Mouse (Mus musculus) ES-E14 (cell line): ENCODE results near the gene Fam219b. TPM values are rescaled to one million over a fixed set of nuclear protein-coding genes. Genes with fewer than 3 reads are reported as not detected.

Source experiments
- DNase-seq: peaks from one replicate; pipeline ENCODE4 v3.0.0-alpha.2; 2013; ENCODE audit warnings: low read depth, low spot score
- H3K27ac ChIP-seq: 2 replicates; pipeline ENCODE4 v1.5.1; 2012; ENCODE audit warnings: low read depth, mild to moderate bottlenecking, low read length, moderate library complexity, mixed read lengths; ENCODE audit not compliant: poor library complexity, insufficient read depth, severe bottlenecking
- H3K36me3 ChIP-seq: 2 replicates; pipeline ENCODE4 v1.6.1; 2012; ENCODE audit warnings: mild to moderate bottlenecking, low read length, moderate library complexity, mixed read lengths; ENCODE audit not compliant: control insufficient read depth, poor library complexity, insufficient read depth, severe bottlenecking
- H3K4me1 ChIP-seq, 2 experiments: fragments of 150-350 bp in 1 of 2; sonication (generic) in 1 of 2; 2 replicates each; pipeline ENCODE4 v1.6.1; 2012; ENCODE audit warnings: low read length in 2 of 2, mild to moderate bottlenecking in 1 of 2, mixed read lengths in 1 of 2; ENCODE audit not compliant: control insufficient read depth in 2 of 2, insufficient read depth in 2 of 2, poor library complexity in 1 of 2
- H3K4me3 ChIP-seq, 2 experiments: fragments of 150-350 bp in 1 of 2; sonication (generic) in 1 of 2; 2 replicates each; pipeline ENCODE4 v1.5.1; 2012; ENCODE audit warnings: low read length in 2 of 2, low read depth in 1 of 2, mild to moderate bottlenecking in 1 of 2, mixed read lengths in 1 of 2; ENCODE audit not compliant: insufficient read depth in 1 of 2, poor library complexity in 1 of 2, severe bottlenecking in 1 of 2
- H3K9ac ChIP-seq: 2 replicates; pipeline ENCODE4 v1.6.1; 2012; ENCODE audit warnings: low read depth, mild to moderate bottlenecking, low read length, mixed read lengths; ENCODE audit not compliant: poor library complexity, insufficient read depth, severe bottlenecking
- H3K9me3 ChIP-seq: fragments of 150-350 bp; sonication (generic); 2 replicates; pipeline ENCODE4 v1.6.1; 2012; ENCODE audit warnings: low read depth, mild to moderate bottlenecking, low read length; ENCODE audit not compliant: control insufficient read depth, insufficient read depth
- CHD2 ChIP-seq: IDR thresholded peaks from 2 replicates; pipeline ENCODE4 v1.6.1; 2014; ENCODE audit warnings: mild to moderate bottlenecking, low read depth, low read length, inconsistent platforms
- HCFC1 ChIP-seq: IDR thresholded peaks from 2 replicates; pipeline ENCODE4 v1.6.1; 2012; ENCODE audit warnings: low read length, inconsistent platforms, borderline replicate concordance; ENCODE audit not compliant: insufficient read depth
- MAFK ChIP-seq: IDR thresholded peaks from 2 replicates; pipeline ENCODE4 v1.6.1; 2014; ENCODE audit warnings: mild to moderate bottlenecking, low read depth, low read length, inconsistent platforms; ENCODE audit not compliant: insufficient read depth
- ZC3H11A ChIP-seq: IDR thresholded peaks from 2 replicates; pipeline ENCODE4 v1.6.1; 2012; ENCODE audit warnings: low read depth, mild to moderate bottlenecking, inconsistent platforms, low read length, borderline replicate concordance
- ZNF384 ChIP-seq: IDR thresholded peaks from 2 replicates; pipeline ENCODE4 v1.6.1; 2012; ENCODE audit warnings: low read depth, low read length, inconsistent platforms
- in situ Hi-C, 2 experiments: fragments of 600-800 bp; cut with MboI; formaldehyde crosslinking; loops; one replicate each; pipeline ENCODE4 v1.15.1; 2025; ENCODE audit warnings: low sequenced_read_pairs in 2 of 2, inconsistent platforms in 1 of 2; ENCODE audit not compliant: unreplicated experiment in 2 of 2
- total RNA-seq: library from RNA; depleted of rRNA; stranded (reverse); fragments of 300-350 nt; gene quantifications from 2 replicates; pipeline ENCODE4 v1.2.3, GENCODE M21; 2012

The Fam219b gene
- total RNA-seq, 1 experiment, result 10.8 TPM

DNA sequence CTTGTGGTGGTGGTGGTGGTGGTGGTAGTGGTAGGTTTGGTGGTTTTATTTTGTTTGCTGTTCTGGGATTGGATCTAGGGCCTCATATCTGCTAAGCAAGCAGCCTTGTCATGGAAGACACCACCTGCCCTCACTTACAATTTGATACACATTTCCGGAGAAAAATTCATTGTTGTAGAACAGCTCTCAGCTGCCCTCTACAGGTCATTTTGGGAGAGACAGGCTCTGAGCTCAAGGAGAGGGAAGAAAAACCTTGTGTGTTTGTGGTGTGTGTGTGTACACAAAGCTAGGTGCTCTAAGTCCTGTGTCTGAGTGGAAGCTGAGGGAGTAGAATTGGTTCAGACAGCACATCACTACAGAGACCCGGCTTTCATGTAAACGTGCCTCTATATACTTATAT lies 20.2 kb upstream of the Fam219b start:
- H3K9ac ChIP-seq, result no peak overlapping the region
- H3K9me3 ChIP-seq, result no peaks in the 10 kb centered on the region
- H3K4me3 ChIP-seq, result no peak overlapping the region
- no peak for DNase-seq
- TF ChIP-seq MAFK, result no peak
- no peak for TF ChIP-seq HCFC1
- no peak for TF ChIP-seq ZNF384
- peak; percentile 19; the same call in 1 of the 2 replicates for TF ChIP-seq ZC3H11A
- no peak for TF ChIP-seq CHD2
- in situ Hi-C loops, result no loop called here
- no peak overlapping the region; the same call in 1 of the 2 replicates for H3K27ac ChIP-seq
- peaks cover 0 to 2% of the 10 kb centered on the region in 2 experiments; a peak in 1 of 4 replicates for H3K4me1 ChIP-seq
- no peaks in the 10 kb centered on the region for H3K36me3 ChIP-seq

DNA sequence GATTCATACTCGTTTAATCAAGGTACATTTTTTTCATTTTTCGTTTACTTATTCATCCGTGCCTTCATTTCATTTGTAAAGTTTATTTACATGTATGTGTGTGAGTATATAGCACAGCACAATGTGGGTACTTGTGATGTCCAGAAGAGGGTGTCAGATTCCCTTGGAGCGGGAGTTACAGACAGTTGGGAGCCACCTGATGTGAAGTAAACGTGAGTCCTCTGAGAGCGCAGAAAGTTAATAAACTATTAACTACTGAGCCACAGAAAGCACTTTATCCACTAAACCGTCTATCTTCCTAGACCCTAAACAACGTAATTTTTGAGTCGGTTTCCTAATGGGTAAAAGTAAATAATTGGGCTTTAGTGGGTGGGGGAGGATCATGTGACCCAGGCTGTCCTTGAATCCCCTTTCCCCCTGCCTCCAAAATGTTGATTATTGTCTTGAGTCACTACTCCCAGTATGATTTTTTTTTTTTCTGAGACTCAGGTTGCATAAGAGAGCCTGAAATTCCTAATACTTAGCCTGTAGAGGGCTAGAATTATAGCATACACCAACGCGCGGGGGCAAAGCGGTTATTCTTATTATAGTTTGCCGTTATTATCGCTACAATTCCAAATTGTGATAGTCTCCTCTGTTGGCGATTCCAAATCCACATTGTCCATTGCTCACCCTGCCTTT lies 16.8 kb upstream of the Fam219b start:
- TF ChIP-seq CHD2, result no peak
- no peak for TF ChIP-seq ZNF384
- no peak for TF ChIP-seq MAFK
- TF ChIP-seq HCFC1, result no peak
- TF ChIP-seq ZC3H11A, result no peak
- Histone ChIP-seq H3K9me3 (no peaks in the 10 kb centered on the region), H3K4me1 (peaks cover 8 to 9% of the 10 kb centered on the region in 2 experiments), H3K9ac (peak overlapping the region; percentile 96), H3K36me3 (no peaks in the 10 kb centered on the region), H3K27ac (peak overlapping the region; percentile 68; the same call in 1 of the 2 replicates), H3K4me3 (peak overlapping the region; percentile 79 to 91)
- in situ Hi-C loops, result no loop called here
- no peak for DNase-seq

DNA sequence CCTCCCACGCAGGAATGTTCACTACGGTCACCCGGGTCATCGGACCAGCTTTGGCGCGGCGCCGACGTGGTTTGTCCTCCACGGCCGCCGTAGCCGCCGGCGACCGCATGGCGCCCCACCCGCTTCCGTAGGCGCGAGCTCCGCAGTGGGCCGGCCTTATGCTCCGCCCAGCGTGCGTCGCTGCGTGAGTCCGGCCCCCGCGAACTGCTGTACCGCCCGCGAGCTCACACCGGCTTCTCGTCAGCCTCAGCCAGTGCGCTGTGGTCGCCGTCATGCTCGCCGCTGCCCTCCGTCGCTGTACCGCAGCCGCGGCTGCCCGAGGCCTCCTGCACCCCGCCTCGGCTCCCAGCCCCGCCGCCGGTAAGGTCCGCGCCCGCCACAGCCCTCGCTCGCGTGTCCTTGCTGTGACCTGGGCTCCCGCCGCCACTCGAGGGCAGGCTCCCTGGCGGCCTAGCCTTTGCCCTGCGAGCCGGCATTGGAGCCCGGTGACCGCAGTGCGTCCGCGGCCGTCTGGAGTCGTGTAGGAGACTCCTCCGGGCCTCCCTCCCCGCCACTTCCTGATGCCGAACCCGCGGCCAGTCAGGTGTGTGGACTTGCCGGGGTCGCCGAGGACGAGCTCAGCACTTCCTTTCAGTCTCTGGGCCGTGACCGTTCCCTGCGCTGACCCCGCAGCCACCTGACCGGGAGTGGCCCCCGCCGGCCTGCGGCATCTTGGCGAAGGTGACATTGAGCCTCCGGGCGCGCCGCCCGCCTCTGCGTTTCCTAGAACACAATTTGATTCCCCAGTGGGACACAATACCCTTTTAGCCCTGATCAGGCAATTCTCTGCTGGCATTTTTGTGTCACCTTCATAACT lies 16.0 kb upstream of the Fam219b start, which contains the start of gene Cox5a:
Cox5a (plus strand) TSS at position 219 of the 856 bp plus-strand sequence.
- in situ Hi-C loops, result no loop called here
- H3K27ac ChIP-seq, result peak within 1 kb of the TSS; percentile 88
- no peak for DNase-seq
- H3K36me3 ChIP-seq, result no peaks in the 10 kb centered on the region; the same call in 1 of the 2 replicates
- H3K9ac ChIP-seq, result peak within 1 kb of the TSS; percentile 96
- H3K9me3 ChIP-seq, result no peaks in the 10 kb centered on the region
- peak within 1 kb of the TSS; percentile 79 to 91 for H3K4me3 ChIP-seq
- TF ChIP-seq HCFC1, result peak; percentile 75; the same call in 1 of the 2 replicates
- TF ChIP-seq ZNF384, result no peak
- peaks cover 8 to 9% of the 10 kb centered on the region in 2 experiments for H3K4me1 ChIP-seq

DNA sequence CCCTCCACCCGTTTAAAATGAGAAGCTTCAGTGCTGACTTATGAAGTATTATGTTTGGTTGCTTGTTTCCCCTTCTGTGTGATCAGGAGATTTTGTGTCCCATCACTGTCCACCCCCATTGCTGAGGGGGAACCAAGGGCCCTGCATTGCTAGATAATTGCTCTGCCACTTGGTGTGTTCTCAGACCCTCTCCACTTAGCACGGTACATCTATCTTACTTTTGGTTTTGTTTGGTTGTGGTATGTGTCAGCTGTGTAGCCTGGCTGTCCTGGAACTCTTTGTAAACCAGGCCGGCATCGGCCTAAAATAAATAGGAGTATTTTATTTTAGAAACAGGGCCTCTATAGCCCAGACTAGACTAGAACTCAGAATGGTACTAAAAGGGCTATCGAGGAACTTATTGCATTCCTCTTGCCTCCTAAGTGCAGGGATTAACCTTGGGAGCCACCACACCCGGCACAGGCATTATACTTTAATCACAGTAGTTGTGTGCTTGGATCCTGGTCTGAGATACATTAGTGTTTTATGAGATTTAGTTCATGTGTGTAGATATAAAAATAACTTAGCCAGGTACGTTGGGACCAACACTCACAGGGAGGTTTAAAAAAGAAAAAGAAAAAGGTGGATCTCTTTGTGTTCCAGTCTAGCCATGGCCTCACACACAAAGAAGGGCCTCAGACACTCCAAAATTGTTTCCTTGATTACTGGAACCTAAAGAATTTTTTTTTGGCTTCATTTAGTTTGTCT lies 15.0 kb upstream of the Fam219b start:
- H3K9me3 ChIP-seq, result no peaks in the 10 kb centered on the region
- peak overlapping the region; percentile 96 for H3K9ac ChIP-seq
- DNase-seq, result no peak
- peak overlapping the region; percentile 79 to 91 for H3K4me3 ChIP-seq
- TF ChIP-seq HCFC1 (no peak), MAFK (no peak), CHD2 (no peak), ZNF384 (no peak), ZC3H11A (no peak)
- peaks cover 7 to 8% of the 10 kb centered on the region in 2 experiments for H3K4me1 ChIP-seq
- H3K27ac ChIP-seq, result peak overlapping the region; percentile 59; the same call in 1 of the 2 replicates
- no peaks in the 10 kb centered on the region; the same call in 1 of the 2 replicates for H3K36me3 ChIP-seq
- in situ Hi-C loops, result no loop called here
